Mouse (Mus musculus): ENCODE results near the gene Klk15.

DNA sequence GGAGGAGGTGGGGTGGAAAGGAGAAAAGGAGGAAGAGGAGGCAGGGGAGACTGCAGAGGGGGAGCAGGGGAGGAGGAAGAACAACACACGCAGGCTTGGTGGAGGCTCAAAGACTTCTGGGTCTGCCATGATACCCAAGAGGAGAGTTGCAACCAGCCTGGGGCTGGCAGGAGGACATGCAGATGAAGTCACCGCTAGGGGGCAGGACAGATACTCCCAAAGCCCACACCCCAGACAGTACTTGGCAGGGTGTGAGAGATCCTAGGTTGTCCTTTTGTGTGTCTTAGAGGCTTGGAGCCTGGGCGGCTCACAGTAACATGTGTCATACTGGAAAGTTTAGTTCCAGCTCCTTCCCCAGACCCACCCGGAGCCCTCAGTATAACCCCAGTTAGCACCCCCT is 5.0 kb upstream of the Klk15 start:
- TF ChIP-seq CTCF (IDR thresholded peaks at IDR 0.05) (peak; percentile 44), EP300 (IDR thresholded peaks at IDR 0.05) (no peak)

All from lung, postnatal 0 days (tissue).